Mouse (Mus musculus) kidney, adult 2 months (tissue): ENCODE measurements around the gene Npas4.

Experiments used
- CTCF ChIP-seq: fragments of 200-500 bp; conservative IDR thresholded peaks from 2 replicates; pipeline ENCODE4 v1.5.1; 2011; ENCODE audit warnings: low read depth, mild to moderate bottlenecking, control low read depth, low read length, moderate library complexity, mixed read lengths; ENCODE audit not compliant: insufficient read depth, insufficient read length
- POLR2A ChIP-seq: fragments of 200-500 bp; IDR thresholded peaks from one replicate; pipeline ENCODE4 v1.6.1; 2011; ENCODE audit warnings: low read depth, low read length, control low read depth

DNA sequence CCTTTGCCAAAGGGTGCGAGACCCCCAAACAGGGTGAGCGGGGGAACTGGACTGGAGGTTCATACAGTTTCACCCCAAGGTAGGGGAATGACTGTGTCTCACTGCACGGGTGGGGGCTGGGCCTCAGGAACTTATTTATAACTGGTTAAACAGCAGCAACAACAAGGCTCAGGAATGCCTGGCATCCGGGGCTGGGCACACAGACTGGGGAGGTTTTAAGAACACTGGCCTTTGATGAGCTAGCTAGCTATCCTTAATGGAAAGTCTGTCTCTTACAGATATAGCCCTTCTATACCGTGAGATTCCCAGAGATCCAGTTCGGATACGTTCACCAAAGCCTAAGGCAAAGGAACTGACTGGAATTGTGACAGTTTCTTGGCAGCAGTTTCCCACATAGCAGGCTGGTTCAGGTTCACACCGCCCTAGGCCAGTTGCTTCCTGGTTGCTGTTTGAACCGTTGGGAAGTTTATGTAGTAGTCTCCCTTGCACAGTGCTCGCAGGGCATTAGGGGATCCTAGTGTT, 26.2 kb upstream of the Npas4 start:
- no peak for TF ChIP-seq CTCF
- no peak for TF ChIP-seq POLR2A
